Mouse (Mus musculus): ENCODE data around the gene Dync1li2.

- TF ChIP-seq CTCF (IDR thresholded peaks at IDR 0.05; ENCODE audit: control insufficient read depth, insufficient read depth, low read length), result no peak
- no peak for TF ChIP-seq POLR2A (IDR thresholded peaks at IDR 0.05; ENCODE audit: borderline replicate concordance, control insufficient read depth, low read depth, low read length)
Observed at GRCm38 (mm10) chr8:104411468-104411867, 31.4 kb downstream of the Dync1li2 start.
